Mouse (Mus musculus) stomach, embryonic 15.5 days (tissue): ENCODE results near the gene Vwa7. TPM values are rescaled to one million over a fixed set of nuclear protein-coding genes. Genes with fewer than 3 reads are reported as not detected.

ENCODE experiments used
- ATAC-seq: fragments of 200-750 bp; cut with Nextera tagmentation; 2 replicates; pipeline ENCODE4 v1.8.0; 2017; ENCODE audit warnings: low read depth, moderate number of reproducible peaks, moderate TSS enrichment; ENCODE audit not compliant: insufficient read depth, low FRiP score
- H3K27ac ChIP-seq: fragments of 300-500 bp; sonication (generic); 2 replicates; pipeline ENCODE4 v1.5.1; 2015; ENCODE audit warnings: mild to moderate bottlenecking, inconsistent platforms
- H3K27me3 ChIP-seq: fragments of 300-500 bp; sonication (generic); replicated peaks from 2 replicates; pipeline ENCODE4 v1.6.1; 2015; ENCODE audit warnings: inconsistent platforms
- H3K36me3 ChIP-seq: fragments of 300-500 bp; sonication (generic); 2 replicates; pipeline ENCODE4 v1.6.1; 2015; ENCODE audit warnings: inconsistent platforms
- H3K4me1 ChIP-seq: fragments of 300-500 bp; sonication (generic); 2 replicates; pipeline ENCODE4 v1.6.1; 2015; ENCODE audit warnings: inconsistent platforms
- H3K4me2 ChIP-seq: fragments of 300-500 bp; sonication (generic); 2 replicates; pipeline ENCODE4 v1.6.1; 2015; ENCODE audit warnings: mild to moderate bottlenecking, inconsistent platforms
- H3K4me3 ChIP-seq: fragments of 300-500 bp; sonication (generic); replicated peaks from 2 replicates; pipeline ENCODE4 v1.5.1; 2015; ENCODE audit warnings: inconsistent platforms
- H3K9ac ChIP-seq: fragments of 300-500 bp; sonication (generic); 2 replicates; pipeline ENCODE4 v1.6.1; 2015; ENCODE audit warnings: inconsistent platforms
- H3K9me3 ChIP-seq: fragments of 300-500 bp; sonication (generic); 2 replicates; pipeline ENCODE4 v1.6.1; 2016; ENCODE audit warnings: inconsistent platforms
- WGBS: fragments of 180-500 bp; shearing (Covaris S2); methylation state at CpG from one replicate; pipeline ENCODE4 v1.1.7; 2015; 5-methylcytosine and 5-hydroxymethylcytosine counted together
- polyA plus RNA-seq: library from polyadenylated mRNA; unstranded; fragments of >200 nt; fragmentation: Nextera tagmentation; extraction: Ambion mirVana; gene quantifications from 2 replicates; pipeline ENCODE4 v1.2.1, GENCODE M21; 2015

Gene Vwa7
- polyA plus RNA-seq, 1 experiment from 2014 or later = 0.31 TPM

- peak; percentile 10; the same call in 1 of the 2 replicates for ATAC-seq
- Histone ChIP-seq H3K9ac (peak overlapping the region; percentile 70), H3K4me3 (peak overlapping the region; percentile 65), H3K4me2 (peak overlapping the region; percentile 80), H3K9me3 (no peaks in the 10 kb centered on the region), H3K36me3 (peaks cover 18% of the 10 kb centered on the region), H3K27me3 (no peaks in the 10 kb centered on the region), H3K27ac (peak overlapping the region; percentile 98), H3K4me1 (peaks cover 41% of the 10 kb centered on the region)
- under 1% methylated on average over 27 of the region's 27 CpGs for WGBS
Observed at GRCm38 (mm10) chr17:35050126-35050750, 33.9 kb downstream of the Vwa7 start.

GRCm38 (mm10) chr17:35051156-35052086 lies 35.0 kb downstream of the Vwa7 start:
- peak overlapping the region; percentile 65 for H3K4me3 ChIP-seq
- peaks cover 32% of the 10 kb centered on the region for H3K4me1 ChIP-seq
- peak overlapping the region; percentile 80 for H3K4me2 ChIP-seq
- peaks cover 28% of the 10 kb centered on the region for H3K36me3 ChIP-seq
- no peaks in the 10 kb centered on the region for H3K27me3 ChIP-seq
- ATAC-seq = peak; percentile 54
- H3K27ac ChIP-seq = peak overlapping the region; percentile 98
- peak overlapping the region; percentile 78 for H3K9ac ChIP-seq
- WGBS = under 1% methylated on average over 21 of the region's 21 CpGs
- no peaks in the 10 kb centered on the region for H3K9me3 ChIP-seq

- Histone ChIP-seq H3K27ac (peak overlapping the region; percentile 98), H3K4me2 (peak overlapping the region; percentile 80), H3K36me3 (peaks cover 32% of the 10 kb centered on the region), H3K4me3 (peak overlapping the region; percentile 65), H3K9me3 (no peaks in the 10 kb centered on the region), H3K9ac (peak overlapping the region; percentile 78; the same call in 1 of the 2 replicates), H3K27me3 (no peaks in the 10 kb centered on the region), H3K4me1 (peaks cover 29% of the 10 kb centered on the region)
- no peak for ATAC-seq
- 72% methylated on average over 12 of the region's 12 CpGs for WGBS
Observed at GRCm38 (mm10) chr17:35052271-35052798, 36.0 kb downstream of the Vwa7 start.

- 85% methylated on average over 7 of the region's 7 CpGs for WGBS
- no peaks in the 10 kb centered on the region for H3K27me3 ChIP-seq
- H3K4me2 ChIP-seq = no peak overlapping the region
- H3K27ac ChIP-seq = no peak overlapping the region
- no peaks in the 10 kb centered on the region for H3K9me3 ChIP-seq
- ATAC-seq = no peak
- peaks cover 32% of the 10 kb centered on the region for H3K4me1 ChIP-seq
- H3K4me3 ChIP-seq = no peak overlapping the region
- peaks cover 46% of the 10 kb centered on the region for H3K36me3 ChIP-seq
- no peak overlapping the region for H3K9ac ChIP-seq
Observed at GRCm38 (mm10) chr17:35055691-35056495, 39.5 kb downstream of the Vwa7 start.

- no peaks in the 10 kb centered on the region for H3K9me3 ChIP-seq
- H3K27ac ChIP-seq = no peak overlapping the region
- no peak overlapping the region for H3K9ac ChIP-seq
- peaks cover 38% of the 10 kb centered on the region for H3K4me1 ChIP-seq
- no peak overlapping the region for H3K4me2 ChIP-seq
- H3K27me3 ChIP-seq = no peaks in the 10 kb centered on the region
- no peak for ATAC-seq
- 68% methylated on average over 3 of the region's 3 CpGs for WGBS
- H3K36me3 ChIP-seq = peaks cover 55% of the 10 kb centered on the region
- H3K4me3 ChIP-seq = no peak overlapping the region
Observed at GRCm38 (mm10) chr17:35057090-35057489, 40.7 kb downstream of the Vwa7 start.

GRCm38 (mm10) chr17:35058316-35058715 lies 41.9 kb downstream of the Vwa7 start:
- WGBS = 56% methylated on average over 9 of the region's 9 CpGs
- H3K27ac ChIP-seq = peak overlapping the region; percentile 91

GRCm38 (mm10) chr17:35058911-35059892 lies 42.8 kb downstream of the Vwa7 start, which contains the start of gene Ddah2:
Ddah2 (plus strand) TSS chr17:35059035.
- Histone ChIP-seq H3K4me2 (peak within 1 kb of the TSS; percentile 83), H3K4me3 (peak within 1 kb of the TSS; percentile 69), H3K9me3 (no peaks in the 10 kb centered on the region), H3K9ac (peak within 1 kb of the TSS; percentile 78), H3K36me3 (peaks cover 44% of the 10 kb centered on the region), H3K27me3 (no peaks in the 10 kb centered on the region), H3K27ac (peak within 1 kb of the TSS; percentile 91), H3K4me1 (peaks cover 43% of the 10 kb centered on the region)
- peak; percentile 86 for ATAC-seq
- under 1% methylated on average over 57 of the region's 57 CpGs for WGBS

More at GRCm38 (mm10) chr17:35058316-35058715, 41.9 kb downstream of the Vwa7 start:
- ATAC-seq = no peak
- Histone ChIP-seq H3K4me2 (no peak overlapping the region; the same call in 1 of the 2 replicates), H3K9ac (no peak overlapping the region), H3K9me3 (no peaks in the 10 kb centered on the region), H3K36me3 (peaks cover 50% of the 10 kb centered on the region), H3K27me3 (no peaks in the 10 kb centered on the region), H3K4me3 (peak overlapping the region; percentile 69), H3K4me1 (peaks cover 39% of the 10 kb centered on the region)

- Histone ChIP-seq H3K27me3 (no peaks in the 10 kb centered on the region), H3K27ac (no peak overlapping the region), H3K4me3 (peak overlapping the region; percentile 69), H3K4me2 (peak overlapping the region; percentile 83), H3K4me1 (peaks cover 51% of the 10 kb centered on the region), H3K9ac (peak overlapping the region; percentile 36; the same call in 1 of the 2 replicates), H3K9me3 (no peaks in the 10 kb centered on the region), H3K36me3 (peaks cover 38% of the 10 kb centered on the region)
- 29% methylated on average over 14 of the region's 14 CpGs for WGBS
- no peak for ATAC-seq
Observed at GRCm38 (mm10) chr17:35060071-35060470, 43.7 kb downstream of the Vwa7 start.

GRCm38 (mm10) chr17:35060737-35061297 lies 44.4 kb downstream of the Vwa7 start:
- no peak for ATAC-seq
- Histone ChIP-seq H3K4me1 (peaks cover 58% of the 10 kb centered on the region), H3K9ac (no peak overlapping the region; the same call in 1 of the 2 replicates), H3K27ac (no peak overlapping the region), H3K9me3 (no peaks in the 10 kb centered on the region), H3K4me2 (peak overlapping the region; percentile 83), H3K4me3 (peak overlapping the region; percentile 69), H3K27me3 (no peaks in the 10 kb centered on the region), H3K36me3 (peaks cover 33% of the 10 kb centered on the region)
- WGBS = 58% methylated on average over 22 of the region's 22 CpGs

- Histone ChIP-seq H3K9me3 (no peaks in the 10 kb centered on the region), H3K4me2 (0 out of 2 replicates have a peak overlapping the region, but pooled peaks have one; percentile 2), H3K27me3 (no peaks in the 10 kb centered on the region), H3K4me3 (no peak overlapping the region), H3K9ac (no peak overlapping the region), H3K27ac (no peak overlapping the region), H3K36me3 (peaks cover 28% of the 10 kb centered on the region), H3K4me1 (peaks cover 58% of the 10 kb centered on the region)
- ATAC-seq = no peak
- 82% methylated on average over 8 of the region's 8 CpGs for WGBS
Observed at GRCm38 (mm10) chr17:35061299-35061698, 44.9 kb downstream of the Vwa7 start.
